Mouse (Mus musculus) adrenal gland (tissue): ENCODE data around the gene Bhlhe40.

Experiments
- intact Hi-C: fragments of 180-260 bp; cut with DNase I; formaldehyde crosslinking; loops from one replicate; pipeline ENCODE4 v1.15.1; 2025

The Bhlhe40 gene

DNA sequence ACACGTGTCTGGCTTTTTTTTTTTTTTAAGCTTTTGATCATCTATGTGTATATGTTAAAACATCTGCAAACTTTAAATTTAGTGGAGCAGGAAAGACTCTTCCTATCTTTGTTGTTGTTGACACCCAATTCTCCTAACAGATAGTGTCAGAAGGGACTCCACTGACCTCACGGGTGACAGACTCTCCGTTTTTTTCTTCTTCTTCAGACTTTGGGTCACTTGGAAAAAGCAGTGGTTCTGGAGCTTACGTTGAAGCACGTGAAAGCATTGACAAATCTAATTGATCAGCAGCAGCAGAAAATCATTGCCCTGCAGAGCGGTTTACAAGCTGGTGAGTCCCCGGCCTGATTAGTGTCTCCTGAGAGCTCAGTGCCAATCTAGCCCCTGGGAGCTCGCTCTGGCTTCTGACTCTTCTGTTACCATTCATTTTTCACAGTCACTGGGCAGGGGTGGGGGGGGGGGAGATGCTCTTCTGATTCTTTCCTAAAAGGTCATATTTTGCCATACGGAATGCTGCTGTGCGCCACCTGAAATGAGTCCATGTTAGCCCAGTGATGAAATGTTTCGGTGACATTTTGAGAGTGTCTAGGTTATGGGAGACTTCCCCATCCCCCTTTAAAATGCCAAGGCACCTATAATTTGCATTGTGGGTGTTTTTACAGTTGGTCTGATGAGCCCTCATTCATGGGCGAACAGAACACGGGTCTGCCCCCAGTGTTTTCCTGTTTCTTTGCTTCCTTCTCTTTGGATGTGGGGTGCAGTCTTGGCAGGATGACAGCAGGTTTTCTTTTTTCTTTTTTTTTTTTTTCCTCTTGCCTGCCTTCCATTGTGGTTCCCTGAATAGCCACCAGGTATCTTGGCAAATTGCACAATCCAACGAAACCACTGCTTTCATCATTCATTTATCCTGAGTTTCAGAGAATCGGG is 2.1 kb downstream of the Bhlhe40 start:
- intact Hi-C loops, result loop anchor here (10.0 kb wide), 1 partner anchor 188 kb away; no protein-coding TSS in a partner anchor

DNA sequence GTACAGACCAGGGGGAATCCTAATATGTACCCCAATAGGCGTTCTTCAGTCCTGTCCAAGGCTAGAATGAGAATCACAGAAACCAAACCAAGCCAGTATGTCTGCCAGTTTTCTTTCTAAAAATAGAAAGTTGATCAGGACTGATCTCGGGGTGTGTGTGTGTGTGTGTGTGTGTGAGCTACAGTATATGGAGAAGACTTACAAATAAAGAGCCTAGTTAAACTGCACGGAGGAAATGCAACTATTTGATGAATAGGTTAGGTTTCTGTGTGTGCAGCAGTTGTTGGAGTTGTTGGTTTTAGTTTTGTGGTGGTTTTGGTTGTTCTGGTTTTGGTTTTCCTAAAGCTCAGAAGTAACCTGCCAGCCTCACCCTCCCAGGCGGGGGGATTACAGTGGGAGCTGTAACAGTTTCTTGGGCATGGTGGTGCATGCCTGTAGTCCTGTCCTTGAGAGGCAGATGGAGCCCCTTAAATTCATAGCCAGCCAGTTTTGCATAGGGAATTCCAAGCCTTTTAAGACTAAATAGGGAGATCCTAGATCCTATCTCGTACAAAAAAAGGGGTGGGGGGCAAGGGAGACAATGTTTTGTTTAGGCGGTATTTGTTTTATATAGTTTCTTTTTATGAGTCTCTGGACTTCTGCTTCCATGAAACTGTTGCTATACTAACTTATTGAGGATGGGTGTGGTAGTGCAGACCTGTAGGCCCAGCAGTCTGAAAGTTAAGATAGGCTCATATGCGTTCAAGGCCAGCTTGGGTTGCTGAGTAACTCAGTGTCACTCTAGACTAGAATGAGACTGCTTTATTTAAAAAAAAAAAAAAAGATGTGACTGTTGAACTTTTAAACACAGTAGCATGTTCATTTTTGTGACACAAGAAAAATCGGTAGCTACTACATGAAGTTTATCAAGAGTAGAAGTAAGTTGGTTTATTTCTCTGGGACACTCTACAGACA is 3.1 kb downstream of the Bhlhe40 start:
- intact Hi-C loops, result loop anchor here (10.0 kb wide), 1 partner anchor 189 kb away; no protein-coding TSS in a partner anchor

DNA sequence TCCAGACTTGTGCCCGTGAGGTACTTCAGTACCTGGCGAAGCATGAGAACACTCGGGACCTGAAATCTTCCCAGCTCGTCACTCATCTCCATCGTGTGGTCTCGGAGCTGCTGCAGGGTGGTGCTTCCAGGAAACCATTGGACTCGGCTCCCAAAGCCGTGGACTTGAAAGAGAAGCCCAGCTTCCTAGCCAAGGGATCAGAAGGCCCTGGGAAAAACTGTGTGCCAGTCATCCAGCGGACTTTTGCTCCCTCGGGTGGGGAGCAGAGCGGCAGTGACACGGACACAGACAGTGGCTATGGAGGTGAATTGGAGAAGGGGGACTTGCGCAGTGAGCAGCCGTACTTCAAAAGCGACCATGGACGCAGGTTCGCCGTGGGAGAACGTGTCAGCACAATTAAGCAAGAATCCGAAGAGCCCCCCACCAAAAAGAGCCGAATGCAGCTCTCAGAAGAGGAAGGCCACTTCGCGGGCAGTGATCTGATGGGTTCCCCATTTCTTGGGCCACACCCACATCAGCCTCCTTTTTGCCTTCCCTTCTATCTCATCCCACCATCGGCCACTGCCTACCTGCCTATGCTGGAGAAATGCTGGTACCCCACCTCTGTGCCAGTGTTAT is 4.2 kb downstream of the Bhlhe40 start:
- intact Hi-C loops, result loop anchor here (5.0 to 10.0 kb wide), 2 partner anchors 48 to 190 kb away; no protein-coding TSS in a partner anchor

DNA sequence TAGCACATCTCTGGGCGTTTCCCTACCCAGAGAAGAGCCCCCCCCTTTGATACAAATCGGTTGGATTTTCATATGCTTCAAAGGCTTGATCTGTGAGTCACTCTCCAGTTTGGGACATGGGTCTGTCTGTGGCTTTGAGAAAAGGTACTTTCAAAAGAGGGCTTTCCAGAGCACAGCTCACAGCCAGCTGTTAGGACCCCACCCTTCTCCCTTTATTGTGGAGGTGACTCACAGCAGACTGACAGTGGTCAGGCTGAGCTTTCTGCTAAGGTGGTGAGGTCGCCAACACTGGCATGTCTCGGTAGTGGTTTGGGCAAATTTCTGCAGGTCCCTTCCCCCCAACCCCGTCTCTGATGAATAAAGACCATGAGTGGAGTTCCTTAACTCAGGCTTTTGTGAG is 5.2 kb downstream of the Bhlhe40 start:
- intact Hi-C loops, result loop anchor here (5.0 to 10.0 kb wide), 2 partner anchors 47 to 191 kb away; no protein-coding TSS in a partner anchor

DNA sequence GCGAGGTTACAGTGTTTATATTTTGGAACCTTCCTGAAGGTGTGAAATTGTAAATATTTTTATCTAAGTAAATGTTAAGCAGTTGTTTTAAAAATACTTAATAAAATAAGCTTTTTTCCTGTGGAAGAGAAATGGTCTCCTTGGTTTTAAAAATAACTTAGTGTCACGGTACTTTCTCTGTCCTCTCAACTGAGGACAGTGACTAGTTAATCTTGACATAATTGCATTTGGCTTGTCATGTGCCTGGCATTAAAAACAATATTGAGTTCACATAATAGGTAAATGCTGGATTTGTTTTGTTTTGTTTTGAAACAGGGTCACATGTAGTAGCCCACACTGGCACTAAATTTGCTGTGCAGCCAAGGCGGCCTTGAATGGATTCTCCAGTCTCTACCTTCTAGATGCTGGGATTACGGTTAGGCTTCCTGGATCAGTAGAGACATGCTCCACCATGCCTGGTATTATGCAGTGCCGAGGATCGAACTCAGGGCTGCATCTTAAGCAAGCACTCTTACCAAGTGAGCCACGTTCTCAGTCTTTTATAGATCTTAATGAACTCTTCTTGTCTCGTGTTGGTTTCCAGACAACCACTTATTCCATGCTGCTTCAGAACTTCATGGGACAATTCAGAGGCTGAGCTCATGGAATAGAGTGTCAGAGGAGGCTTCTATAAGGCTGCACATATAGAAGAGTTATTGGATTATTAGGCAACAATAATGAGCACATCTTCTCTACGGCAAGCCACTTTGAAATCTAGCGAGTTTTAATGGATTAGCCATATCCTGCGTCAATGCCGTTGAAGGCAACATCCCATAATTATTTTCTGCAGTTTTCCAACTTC is 6.4 kb downstream of the Bhlhe40 start:
- intact Hi-C loops, result loop anchor here (5.0 to 10.0 kb wide), 2 partner anchors 45 to 192 kb away; no protein-coding TSS in a partner anchor

DNA sequence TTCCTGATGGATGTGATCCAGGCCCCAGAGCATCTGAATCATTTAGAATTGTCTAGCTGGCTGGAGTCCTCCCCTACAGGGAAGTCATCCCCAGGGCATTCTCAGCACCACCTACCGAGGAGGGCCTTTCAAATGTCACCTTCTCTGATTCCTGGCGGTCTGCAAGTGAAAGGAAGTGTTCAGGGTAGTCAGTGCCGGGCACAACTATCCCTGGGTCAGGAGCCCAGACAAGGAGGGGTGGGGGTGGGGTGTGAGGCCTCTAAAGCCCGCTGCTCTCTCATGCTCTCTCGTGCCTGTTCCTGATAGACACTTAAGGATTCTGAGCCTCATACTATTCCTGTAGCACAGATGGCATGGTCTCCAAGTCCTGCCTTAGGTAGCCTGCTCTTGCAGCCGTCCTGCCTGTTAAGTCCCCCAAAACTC is 7.2 kb downstream of the Bhlhe40 start:
- intact Hi-C loops, result loop anchor here (5.0 to 10.0 kb wide), 2 partner anchors 45 to 193 kb away; no protein-coding TSS in a partner anchor

DNA sequence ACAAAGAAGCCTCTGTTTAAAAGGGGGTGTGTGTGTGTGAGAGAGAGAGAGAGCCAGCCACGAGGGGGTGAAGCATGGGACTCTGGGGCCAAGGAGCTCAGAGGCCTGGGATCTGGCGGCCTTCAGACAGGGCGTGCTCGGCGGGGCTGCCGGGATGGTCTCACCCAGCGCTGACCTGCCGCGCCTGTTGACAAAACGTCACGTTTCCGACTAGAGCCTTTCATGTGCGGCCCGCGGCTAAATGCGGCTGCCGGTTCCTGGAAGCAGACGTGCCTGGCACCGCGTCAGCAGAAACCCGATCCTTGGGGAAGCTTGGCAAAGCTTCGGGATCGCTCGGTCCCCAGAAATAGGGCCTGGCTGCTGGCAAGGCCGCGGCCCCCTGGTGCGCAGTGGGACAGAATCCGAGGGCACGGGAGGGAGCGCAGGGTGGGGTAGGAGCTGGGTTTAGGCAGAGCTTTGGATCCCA is 7.9 kb downstream of the Bhlhe40 start:
- intact Hi-C loops, result loop anchor here (5.0 to 10.0 kb wide), 2 partner anchors 44 to 194 kb away; no protein-coding TSS in a partner anchor

DNA sequence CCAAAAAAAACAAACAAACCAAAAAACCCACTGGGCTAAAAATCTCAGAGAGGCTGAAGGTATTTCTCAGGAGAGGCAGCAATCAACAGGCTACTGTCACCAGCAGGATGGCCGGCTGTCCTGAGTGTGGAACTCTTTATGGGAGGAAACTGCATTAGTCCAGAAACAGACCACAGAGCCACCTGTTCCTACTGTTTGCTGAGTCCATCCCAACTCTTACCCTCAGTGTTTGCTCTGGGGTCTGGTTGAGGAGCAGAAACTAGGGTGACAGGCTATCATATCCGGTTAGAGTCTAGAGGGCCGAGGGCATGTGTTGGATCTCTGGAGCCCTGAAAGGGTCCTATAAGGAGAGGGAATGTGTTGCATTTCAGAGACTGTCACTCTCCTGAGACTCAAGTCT is 9.8 kb downstream of the Bhlhe40 start:
- intact Hi-C loops, result no loop called here

DNA sequence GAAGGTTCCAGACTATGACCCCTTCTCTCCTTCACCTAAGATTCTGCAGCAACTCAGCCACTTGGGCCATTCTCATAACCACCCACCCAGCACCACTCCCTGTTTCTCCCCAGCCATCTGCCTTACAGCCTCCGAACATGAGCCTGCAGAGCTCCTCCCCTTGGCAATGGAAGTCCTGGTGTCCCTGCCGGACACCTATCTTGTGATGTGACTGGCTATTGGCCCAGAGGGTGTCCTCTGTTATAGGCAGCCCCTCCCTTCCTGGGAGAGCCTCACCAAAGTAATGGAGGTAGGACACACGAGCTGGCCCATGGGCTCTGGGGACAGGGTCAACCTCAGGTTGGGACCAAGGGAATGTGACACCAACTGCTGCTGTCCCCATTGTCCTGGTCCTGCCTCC is 10.4 kb downstream of the Bhlhe40 start:
- intact Hi-C loops, result no loop called here

DNA sequence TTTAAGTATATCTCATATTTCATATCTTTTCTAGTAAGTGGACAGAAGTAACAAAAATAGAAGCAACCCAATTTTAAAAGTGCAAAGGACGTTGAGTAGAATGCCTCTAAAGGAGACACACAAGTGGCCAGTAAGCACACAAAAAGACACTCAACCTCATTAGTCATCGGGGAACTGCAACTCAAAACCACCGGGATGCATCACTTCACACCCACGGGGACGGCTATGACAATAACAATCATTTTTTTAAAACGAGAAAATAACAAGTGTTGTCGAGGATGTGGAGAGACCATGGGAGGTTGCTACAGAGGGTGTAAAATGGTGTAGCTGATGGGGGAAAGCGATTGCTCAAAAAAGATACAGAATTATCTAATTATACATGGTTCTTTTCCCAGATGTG is 11.7 kb downstream of the Bhlhe40 start:
- intact Hi-C loops, result no loop called here

DNA sequence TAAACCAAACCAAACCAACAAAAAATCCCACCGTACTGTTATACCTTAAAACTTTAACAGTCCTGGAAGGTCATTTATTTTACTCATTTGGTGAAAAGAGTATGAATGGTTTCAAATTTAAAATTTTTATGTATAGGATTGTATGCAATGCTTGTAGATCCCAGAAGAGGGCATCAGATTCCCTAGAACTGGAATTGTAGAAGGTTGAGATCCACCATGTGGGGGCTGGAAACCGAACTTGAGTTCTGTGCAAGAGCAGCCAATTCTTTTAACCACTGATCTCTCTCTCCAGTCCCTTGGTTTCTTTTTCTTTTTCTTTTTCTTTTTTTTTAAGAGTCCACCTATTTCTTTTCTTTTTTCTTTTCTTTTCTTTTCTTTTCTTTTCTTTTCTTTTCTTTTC is 13.8 kb downstream of the Bhlhe40 start:
- intact Hi-C loops, result no loop called here

DNA sequence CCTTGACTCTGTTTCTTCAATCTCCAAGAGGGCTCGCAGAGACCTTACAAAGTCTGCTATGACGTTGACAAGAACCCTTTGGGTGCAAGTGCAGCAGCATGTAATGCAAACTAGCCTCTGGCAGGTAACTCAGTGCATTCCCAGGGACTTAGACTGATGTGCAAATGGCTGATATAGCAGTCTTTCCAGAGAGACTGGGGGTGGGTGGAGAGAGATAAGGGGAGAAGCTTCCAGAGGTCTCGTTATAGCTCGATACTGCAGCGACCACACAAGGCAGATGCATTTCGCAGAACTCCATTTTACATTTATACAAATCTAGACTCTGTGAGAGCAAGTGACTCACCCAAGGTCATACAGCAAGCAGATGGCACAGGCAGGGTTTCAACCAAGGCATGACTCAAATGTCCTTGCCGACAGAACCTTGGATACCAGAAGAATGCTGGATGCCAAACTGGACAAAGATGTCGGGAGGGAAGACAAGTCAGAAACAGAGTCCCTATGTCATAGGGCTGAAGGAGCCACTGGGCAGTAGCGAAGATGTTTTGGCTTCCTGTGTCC is 16.4 kb downstream of the Bhlhe40 start:
- intact Hi-C loops, result no loop called here

DNA sequence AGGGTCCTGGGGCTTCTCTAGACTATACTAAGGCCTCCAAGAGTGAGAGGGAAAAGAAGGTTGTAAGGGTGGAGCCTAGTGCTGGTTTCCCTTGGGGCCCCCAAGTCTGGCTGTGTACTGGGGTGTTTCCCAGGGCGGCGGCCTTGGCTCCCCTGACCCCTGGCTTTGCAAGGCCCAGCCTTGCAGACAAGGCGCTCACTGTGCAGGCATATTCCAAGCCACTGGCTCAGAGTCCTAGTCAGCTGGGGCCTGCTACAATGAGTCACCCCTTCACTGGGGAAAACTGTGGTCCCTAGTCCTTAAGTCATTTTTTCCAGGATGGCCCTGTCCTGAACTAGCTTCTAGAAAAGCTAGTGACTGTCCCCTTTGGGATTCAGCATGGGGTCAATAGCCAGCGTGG is 17.3 kb downstream of the Bhlhe40 start:
- intact Hi-C loops, result no loop called here

DNA sequence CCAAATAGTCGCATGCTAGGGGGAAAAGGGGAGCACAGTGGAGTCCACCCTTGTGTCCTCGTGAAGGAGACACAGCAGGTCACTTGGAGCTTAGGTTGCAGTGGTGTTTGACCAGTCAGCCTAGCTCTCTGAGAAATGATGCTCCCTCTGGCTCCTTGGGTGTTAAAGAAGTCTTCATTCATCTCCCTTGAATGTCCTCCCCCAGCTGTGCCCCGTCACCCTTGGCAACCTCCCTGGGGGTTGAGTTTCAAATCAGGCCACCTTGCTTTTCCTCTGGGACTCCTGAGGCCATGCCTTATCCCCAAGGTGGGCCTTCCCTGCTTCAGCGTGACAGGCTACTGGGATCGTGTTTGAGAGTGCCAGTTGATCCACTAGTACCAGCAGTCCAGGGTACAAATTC is 17.8 kb downstream of the Bhlhe40 start:
- intact Hi-C loops, result no loop called here

DNA sequence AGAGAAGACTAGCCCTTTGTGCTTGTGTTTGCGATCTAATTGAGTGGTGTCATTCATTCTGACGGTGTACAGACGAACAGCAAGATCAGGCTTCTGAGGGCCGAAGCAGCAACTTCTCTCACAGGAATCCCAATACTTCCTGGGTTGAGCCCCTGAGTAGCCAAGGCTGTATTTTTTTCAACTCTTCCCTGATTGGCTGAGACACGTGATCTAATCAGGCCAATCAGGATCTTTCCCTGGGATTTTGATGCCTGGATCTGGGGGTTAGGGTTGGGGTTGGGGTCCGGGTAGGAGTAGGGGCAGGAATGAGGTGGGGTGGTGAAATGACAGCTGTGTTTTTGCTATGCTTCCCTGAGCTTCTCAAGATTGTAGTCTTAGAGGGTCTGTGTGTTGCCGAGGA is 20.1 kb downstream of the Bhlhe40 start:
- intact Hi-C loops, result no loop called here

DNA sequence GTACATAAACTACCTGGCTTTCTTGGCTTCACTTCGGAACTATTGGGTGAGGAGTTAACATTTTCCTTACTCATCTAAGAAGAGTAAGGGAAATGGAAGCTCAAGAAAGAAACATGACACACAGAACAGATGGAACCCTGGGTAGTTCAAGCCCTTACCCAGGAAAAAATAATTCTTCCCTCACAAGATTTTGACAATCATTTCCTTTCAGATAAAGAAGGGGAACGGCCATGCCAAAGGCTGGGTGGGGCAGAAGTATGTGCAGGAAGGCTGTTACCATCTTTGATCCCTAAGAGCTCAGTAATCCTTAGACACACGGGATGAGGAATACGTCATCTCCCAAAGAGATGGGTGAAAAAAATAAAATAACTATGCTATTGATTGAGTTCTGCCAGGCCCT is 20.7 kb downstream of the Bhlhe40 start:
- intact Hi-C loops, result no loop called here

DNA sequence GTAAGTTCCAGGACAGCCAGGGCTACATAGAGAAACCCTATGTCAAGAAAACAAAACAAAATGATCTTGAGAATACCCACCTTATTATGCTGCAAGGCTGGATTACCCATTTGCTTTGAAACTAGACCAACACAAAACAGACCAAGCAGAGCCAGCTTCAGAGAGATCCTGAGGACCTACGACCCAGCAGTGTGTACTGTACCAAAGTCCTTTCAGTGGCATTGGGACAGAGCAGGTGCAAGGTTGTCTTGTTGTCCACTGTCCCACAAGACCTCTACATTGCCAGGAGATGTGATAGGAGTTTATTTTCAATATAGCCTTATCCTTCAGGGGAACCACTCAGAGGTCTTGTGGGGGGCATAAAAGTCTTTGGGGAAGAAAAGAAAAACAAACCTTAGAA is 22.7 kb downstream of the Bhlhe40 start:
- intact Hi-C loops, result no loop called here

DNA sequence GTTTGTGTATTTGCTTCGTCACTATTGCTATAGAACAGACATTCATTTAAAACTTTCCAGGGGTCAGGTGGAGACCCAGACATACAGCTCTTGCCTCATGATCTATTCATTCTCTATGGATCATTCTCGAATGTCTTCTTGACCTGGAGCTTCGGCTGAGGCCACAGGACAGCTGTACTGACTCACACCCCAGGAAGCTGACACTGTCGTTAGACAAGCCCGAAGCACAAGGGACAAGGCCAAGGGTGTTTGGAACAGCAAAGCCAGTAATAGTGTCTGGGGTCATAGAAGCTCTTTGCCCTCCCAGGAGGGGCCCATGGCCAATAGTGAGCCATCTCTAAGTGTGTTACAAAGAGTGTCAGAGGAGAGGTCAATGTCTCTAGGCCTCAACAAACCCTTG is 24.0 kb downstream of the Bhlhe40 start:
- intact Hi-C loops, result no loop called here

DNA sequence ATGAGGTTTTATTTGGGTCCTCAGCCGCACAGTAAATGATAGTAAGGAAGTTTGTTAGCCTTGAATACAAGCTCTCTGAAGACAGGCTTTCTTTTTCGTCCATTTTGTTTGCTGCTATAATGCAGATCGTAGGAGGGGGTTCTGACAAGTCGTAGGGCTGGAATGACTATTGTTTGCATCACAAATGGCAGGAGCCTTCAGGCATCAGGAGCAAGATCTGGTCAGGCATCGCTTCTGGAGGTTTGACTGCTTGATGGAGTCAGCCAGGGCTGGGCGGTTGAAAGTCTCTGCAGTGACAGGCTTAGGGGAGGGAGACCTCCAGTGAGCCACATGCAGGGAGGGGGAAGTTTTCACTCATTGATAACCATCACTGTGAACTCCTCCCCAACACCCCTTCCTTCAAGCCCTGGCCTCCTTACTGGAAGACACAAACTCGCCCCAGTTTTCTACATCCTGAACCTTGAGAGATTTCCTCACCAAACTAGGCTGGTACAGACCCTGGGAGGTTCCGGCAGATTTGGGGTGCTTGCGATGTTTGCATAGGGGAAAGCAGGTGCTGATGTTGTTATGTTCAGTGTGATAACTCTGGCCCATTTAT is 25.4 kb downstream of the Bhlhe40 start:
- intact Hi-C loops, result no loop called here
